Mouse (Mus musculus): Measurements from ENCODE around the gene Mogat2. TPM values are rescaled to one million over a fixed set of nuclear protein-coding genes. Genes with fewer than 3 reads are reported as not detected.

Gene Mogat2
- polyA plus RNA-seq, 1 experiment from 2014 or later, result 5.3 TPM

- no peaks in the 10 kb centered on the region for H3K36me3 ChIP-seq
- H3K9ac ChIP-seq, result no peak overlapping the region
- no peaks in the 10 kb centered on the region for H3K9me3 ChIP-seq
- ATAC-seq (ENCODE audit: insufficient number of reproducible peaks, insufficient read depth, low FRiP score, low TSS enrichment), result no peak
- H3K27ac ChIP-seq, result no peak overlapping the region
- 36% methylated on average over 2 of the region's 2 CpGs for WGBS
- H3K27me3 ChIP-seq, result peaks cover 19% of the 10 kb centered on the region; the same call in 1 of the 2 replicates
- H3K4me1 ChIP-seq, result peaks cover 37% of the 10 kb centered on the region
- H3K4me3 ChIP-seq, result no peak overlapping the region
- H3K4me2 ChIP-seq (replicated peaks), result no peak overlapping the region
Measured at GRCm38 (mm10) chr7:99234916-99235315, 3.5 kb downstream of the Mogat2 start.

GRCm38 (mm10) chr7:99232571-99232970, 5.8 kb downstream of the Mogat2 start:
- peaks cover 23% of the 10 kb centered on the region for H3K4me1 ChIP-seq

DNA sequence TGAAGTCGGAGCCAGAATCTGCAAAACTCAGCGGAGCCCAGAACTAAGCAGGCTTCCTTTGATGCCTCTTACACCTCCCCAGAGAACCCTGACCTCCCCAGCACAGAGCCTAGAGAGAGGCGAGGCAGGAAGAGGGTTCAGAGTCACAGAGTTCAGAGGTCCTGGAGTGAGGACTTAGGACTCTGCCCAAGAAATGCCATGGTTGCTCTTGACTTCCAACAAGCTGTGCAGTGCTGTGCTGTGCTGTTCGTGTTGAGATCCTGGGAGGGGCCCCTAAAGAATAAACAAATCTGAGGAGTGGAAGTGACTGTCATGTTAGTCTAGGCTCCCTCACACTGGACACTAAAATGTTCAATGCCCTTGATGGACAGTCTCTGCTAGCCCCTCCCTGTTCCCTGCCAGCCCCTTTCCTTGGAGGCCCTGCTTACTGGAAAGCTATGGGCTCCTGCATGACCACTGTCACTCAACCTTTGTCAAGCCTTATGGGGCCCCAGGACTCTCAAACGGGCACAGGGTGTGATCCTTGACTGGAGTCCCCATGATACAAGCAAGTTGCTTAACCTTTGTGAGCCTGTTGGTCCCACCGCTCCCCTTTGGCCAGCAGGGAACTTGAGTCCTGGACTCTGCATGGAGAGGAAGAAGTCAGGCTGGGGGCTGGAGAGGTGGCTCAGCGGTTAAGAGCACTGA, 8.2 kb downstream of the Mogat2 start:
- Histone ChIP-seq H3K9me3 (no peaks in the 10 kb centered on the region), H3K36me3 (no peaks in the 10 kb centered on the region), H3K4me2 (replicated peaks) (no peak overlapping the region), H3K4me3 (no peak overlapping the region), H3K4me1 (peaks cover 2% of the 10 kb centered on the region; the same call in 1 of the 2 replicates), H3K9ac (no peak overlapping the region), H3K27me3 (no peaks in the 10 kb centered on the region), H3K27ac (no peak overlapping the region)
- ATAC-seq (ENCODE audit: insufficient number of reproducible peaks, insufficient read depth, low FRiP score, low TSS enrichment), result no peak
- 73% methylated on average over 7 of the region's 7 CpGs for WGBS

More at GRCm38 (mm10) chr7:99232571-99232970, 5.8 kb downstream of the Mogat2 start:
- no peaks in the 10 kb centered on the region for H3K9me3 ChIP-seq
- no peaks in the 10 kb centered on the region for H3K36me3 ChIP-seq
- ATAC-seq (ENCODE audit: insufficient number of reproducible peaks, insufficient read depth, low FRiP score, low TSS enrichment), result no peak
- WGBS, result 71% methylated on average over 6 of the region's 6 CpGs
- H3K4me2 ChIP-seq (replicated peaks), result no peak overlapping the region
- peaks cover 5% of the 10 kb centered on the region; the same call in 1 of the 2 replicates for H3K27me3 ChIP-seq
- H3K4me3 ChIP-seq, result no peak overlapping the region
- no peak overlapping the region for H3K9ac ChIP-seq
- no peak overlapping the region for H3K27ac ChIP-seq

DNA sequence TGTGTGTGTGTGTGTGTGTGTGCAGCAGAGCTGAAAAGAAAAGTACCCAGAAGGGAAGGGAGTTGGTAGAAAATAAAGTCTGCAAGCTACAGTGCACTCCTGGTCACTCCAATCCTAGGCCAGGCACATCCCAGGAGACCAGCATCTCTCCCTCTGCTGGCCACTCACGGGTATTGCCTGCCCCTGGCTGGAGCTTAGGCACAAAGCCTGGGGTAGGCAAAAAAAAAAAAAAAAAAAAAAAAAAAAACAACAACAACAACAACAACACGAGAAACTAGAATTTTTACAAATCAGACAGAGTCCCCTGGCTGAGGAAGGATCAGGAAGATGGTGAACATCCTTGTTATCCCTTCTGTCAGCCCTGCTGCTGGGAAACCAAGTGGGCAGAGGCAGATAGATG, 9.0 kb downstream of the Mogat2 start:
- H3K4me1 ChIP-seq, result no peaks in the 10 kb centered on the region; the same call in 1 of the 2 replicates
- 10% methylated on average over 2 of the region's 2 CpGs for WGBS
- no peak overlapping the region for H3K9ac ChIP-seq
- no peaks in the 10 kb centered on the region for H3K9me3 ChIP-seq
- H3K4me3 ChIP-seq, result no peak overlapping the region
- no peaks in the 10 kb centered on the region for H3K36me3 ChIP-seq
- ATAC-seq (ENCODE audit: insufficient number of reproducible peaks, insufficient read depth, low FRiP score, low TSS enrichment), result no peak
- no peak overlapping the region for H3K27ac ChIP-seq
- H3K27me3 ChIP-seq, result no peaks in the 10 kb centered on the region
- H3K4me2 ChIP-seq (replicated peaks), result no peak overlapping the region

GRCm38 (mm10) chr7:99228825-99229224, 9.6 kb downstream of the Mogat2 start:
- no peak overlapping the region for H3K27ac ChIP-seq
- no peaks in the 10 kb centered on the region for H3K4me1 ChIP-seq
- no peak overlapping the region for H3K9ac ChIP-seq
- H3K36me3 ChIP-seq, result no peaks in the 10 kb centered on the region
- no peaks in the 10 kb centered on the region for H3K27me3 ChIP-seq
- WGBS, result 80% methylated on average over 8 of the region's 8 CpGs
- H3K4me2 ChIP-seq (replicated peaks), result no peak overlapping the region
- no peak for ATAC-seq (ENCODE audit: insufficient number of reproducible peaks, insufficient read depth, low FRiP score, low TSS enrichment)
- no peaks in the 10 kb centered on the region for H3K9me3 ChIP-seq
- no peak overlapping the region for H3K4me3 ChIP-seq

DNA sequence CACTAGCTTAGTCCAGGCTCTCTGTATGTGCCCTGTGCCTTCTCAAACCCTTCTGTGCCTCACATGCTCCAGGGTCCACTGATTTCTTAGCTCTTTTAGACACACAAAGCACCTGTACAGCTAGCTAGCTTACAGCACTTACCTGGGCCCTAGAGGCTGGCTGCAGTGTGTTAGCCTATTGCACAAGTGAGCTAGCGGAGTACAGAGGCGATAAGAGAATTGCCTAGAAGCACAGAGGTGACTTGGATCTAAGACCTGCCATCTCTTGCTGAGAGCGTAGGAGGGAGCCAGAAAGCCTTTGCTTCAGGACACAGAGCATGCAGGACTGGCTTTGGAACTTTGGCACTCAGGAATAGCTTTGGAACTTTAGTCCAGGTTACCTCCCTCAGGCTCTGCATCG, 11.2 kb downstream of the Mogat2 start:
- 92% methylated on average over 4 of the region's 4 CpGs for WGBS
- no peaks in the 10 kb centered on the region for H3K36me3 ChIP-seq
- no peaks in the 10 kb centered on the region for H3K4me1 ChIP-seq
- no peak overlapping the region for H3K4me2 ChIP-seq (replicated peaks)
- no peak for ATAC-seq (ENCODE audit: insufficient number of reproducible peaks, insufficient read depth, low FRiP score, low TSS enrichment)
- H3K4me3 ChIP-seq, result no peak overlapping the region
- no peaks in the 10 kb centered on the region for H3K9me3 ChIP-seq
- H3K9ac ChIP-seq, result no peak overlapping the region
- H3K27me3 ChIP-seq, result no peaks in the 10 kb centered on the region
- no peak overlapping the region for H3K27ac ChIP-seq

GRCm38 (mm10) chr7:99226662-99227061, 11.8 kb downstream of the Mogat2 start:
- H3K4me2 ChIP-seq (replicated peaks), result no peak overlapping the region
- H3K27me3 ChIP-seq, result no peaks in the 10 kb centered on the region
- H3K27ac ChIP-seq, result no peak overlapping the region
- H3K4me1 ChIP-seq, result no peaks in the 10 kb centered on the region
- H3K9me3 ChIP-seq, result no peaks in the 10 kb centered on the region
- WGBS, result 90% methylated on average over 10 of the region's 10 CpGs
- ATAC-seq (ENCODE audit: insufficient number of reproducible peaks, insufficient read depth, low FRiP score, low TSS enrichment), result no peak
- H3K9ac ChIP-seq, result no peak overlapping the region
- no peak overlapping the region for H3K4me3 ChIP-seq
- H3K36me3 ChIP-seq, result no peaks in the 10 kb centered on the region

DNA sequence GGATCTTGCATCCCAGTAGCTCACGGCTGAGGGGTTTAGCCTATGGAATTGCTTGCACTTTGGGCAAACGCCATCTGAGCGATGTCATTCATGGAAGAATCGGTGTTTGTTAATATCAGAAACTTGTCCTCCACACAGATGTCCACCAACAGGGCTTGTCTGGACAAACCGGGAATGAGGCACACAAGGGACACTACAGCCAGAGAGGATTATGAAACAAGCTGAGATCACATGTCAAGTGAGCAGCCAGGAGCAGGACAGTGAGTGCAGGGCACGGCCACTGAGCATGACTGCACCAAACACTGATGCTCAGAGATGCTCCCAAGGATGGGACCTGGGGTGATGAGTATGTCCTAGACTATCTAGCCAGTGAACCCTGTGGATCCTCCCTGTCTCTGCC, 13.0 kb downstream of the Mogat2 start:
- no peaks in the 10 kb centered on the region for H3K4me1 ChIP-seq
- H3K27me3 ChIP-seq, result no peaks in the 10 kb centered on the region
- H3K36me3 ChIP-seq, result no peaks in the 10 kb centered on the region
- no peak overlapping the region for H3K9ac ChIP-seq
- no peak overlapping the region for H3K4me2 ChIP-seq (replicated peaks)
- no peak overlapping the region for H3K4me3 ChIP-seq
- H3K9me3 ChIP-seq, result no peaks in the 10 kb centered on the region
- 78% methylated on average over 6 of the region's 6 CpGs for WGBS
- ATAC-seq (ENCODE audit: insufficient number of reproducible peaks, insufficient read depth, low FRiP score, low TSS enrichment), result no peak
- H3K27ac ChIP-seq, result no peak overlapping the region

DNA sequence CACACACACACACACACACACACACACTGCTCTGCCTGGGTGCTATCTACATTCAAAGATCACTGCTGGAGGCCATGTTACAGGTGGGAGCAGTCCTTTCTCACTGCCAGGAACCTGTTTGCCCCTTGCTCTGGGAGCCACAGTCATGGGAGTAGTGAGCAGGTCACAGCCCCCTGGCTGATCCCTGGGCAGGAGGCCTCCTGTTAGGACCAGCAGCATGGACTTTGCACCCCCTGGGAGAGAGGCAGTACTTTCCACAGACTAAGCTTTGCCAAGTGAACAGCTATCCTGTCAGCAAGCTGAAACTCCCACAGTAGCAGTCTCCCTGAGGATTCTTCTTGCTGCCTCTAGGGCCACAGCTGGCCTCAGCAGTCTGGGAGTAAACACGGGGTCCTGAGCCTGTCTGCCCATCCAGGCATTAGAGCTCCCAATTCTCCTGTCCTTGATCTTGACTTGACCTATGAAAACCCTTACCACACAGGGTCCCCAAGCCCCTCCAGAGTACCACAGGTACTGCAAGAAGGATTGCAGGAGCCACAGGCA, 13.7 kb downstream of the Mogat2 start:
- WGBS, result 63% methylated on average over 1 of the region's 1 CpGs
- Histone ChIP-seq H3K4me3 (no peak overlapping the region), H3K36me3 (no peaks in the 10 kb centered on the region), H3K9ac (no peak overlapping the region), H3K9me3 (no peaks in the 10 kb centered on the region), H3K27me3 (no peaks in the 10 kb centered on the region), H3K4me2 (replicated peaks) (no peak overlapping the region), H3K27ac (no peak overlapping the region), H3K4me1 (no peaks in the 10 kb centered on the region)
- no peak for ATAC-seq (ENCODE audit: insufficient number of reproducible peaks, insufficient read depth, low FRiP score, low TSS enrichment)

- no peaks in the 10 kb centered on the region for H3K27me3 ChIP-seq
- ATAC-seq (ENCODE audit: insufficient number of reproducible peaks, insufficient read depth, low FRiP score, low TSS enrichment), result no peak
- H3K36me3 ChIP-seq, result no peaks in the 10 kb centered on the region
- 67% methylated on average over 7 of the region's 7 CpGs for WGBS
- H3K27ac ChIP-seq, result no peak overlapping the region
- no peak overlapping the region for H3K4me2 ChIP-seq (replicated peaks)
- H3K4me1 ChIP-seq, result no peaks in the 10 kb centered on the region
- no peak overlapping the region for H3K4me3 ChIP-seq
- no peak overlapping the region for H3K9ac ChIP-seq
- no peaks in the 10 kb centered on the region for H3K9me3 ChIP-seq
Measured at GRCm38 (mm10) chr7:99224225-99224624, 14.2 kb downstream of the Mogat2 start.

DNA sequence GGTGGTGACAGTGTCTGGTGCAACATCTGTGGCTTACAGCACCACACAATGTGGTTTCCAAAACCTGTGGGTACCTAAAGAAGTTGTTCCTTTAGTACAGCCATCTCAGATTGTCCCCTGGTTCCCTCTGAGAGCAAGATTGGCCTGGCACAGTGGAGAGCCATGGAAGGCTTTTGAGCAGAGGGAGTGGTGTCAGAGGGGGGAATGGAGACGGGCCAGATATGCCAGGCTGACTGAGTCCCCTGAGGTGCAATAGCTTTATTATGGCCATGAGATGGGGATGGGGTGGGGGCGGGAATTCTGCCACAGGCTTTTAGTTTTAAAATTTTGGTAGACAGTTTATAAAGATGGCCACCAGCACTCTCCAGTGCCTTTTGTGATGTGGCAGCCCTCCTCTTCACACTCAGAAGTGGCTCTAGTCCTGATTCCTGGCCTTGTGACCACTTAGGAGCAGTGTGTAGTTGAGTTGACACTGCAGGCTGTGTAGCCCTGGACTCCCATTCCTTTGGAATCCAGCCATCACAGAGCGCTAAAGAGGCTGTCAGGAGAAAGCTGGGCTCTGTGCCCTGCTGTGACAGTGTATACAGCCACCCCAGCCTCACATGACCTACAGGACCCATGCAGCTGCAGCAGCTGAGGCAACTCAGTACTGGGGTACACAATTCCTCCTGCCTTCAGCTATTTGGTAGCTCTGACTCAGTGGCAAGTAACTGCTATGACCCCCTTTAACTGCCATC, 20.9 kb downstream of the Mogat2 start:
- no peaks in the 10 kb centered on the region for H3K27me3 ChIP-seq
- no peak overlapping the region for H3K27ac ChIP-seq
- no peaks in the 10 kb centered on the region for H3K36me3 ChIP-seq
- H3K9me3 ChIP-seq, result no peaks in the 10 kb centered on the region
- 0 out of 2 replicates have a peak, but pooled peaks cover 10% of the 10 kb centered on the region for H3K4me1 ChIP-seq
- no peak overlapping the region for H3K4me2 ChIP-seq (replicated peaks)
- no peak for ATAC-seq (ENCODE audit: insufficient number of reproducible peaks, insufficient read depth, low FRiP score, low TSS enrichment)
- 71% methylated on average over 3 of the region's 3 CpGs for WGBS
- H3K9ac ChIP-seq, result no peak overlapping the region
- H3K4me3 ChIP-seq, result no peak overlapping the region

- Histone ChIP-seq H3K4me1 (0 out of 2 replicates have a peak, but pooled peaks cover 10% of the 10 kb centered on the region), H3K9me3 (no peaks in the 10 kb centered on the region), H3K9ac (no peak overlapping the region), H3K4me2 (replicated peaks) (no peak overlapping the region), H3K4me3 (no peak overlapping the region), H3K27me3 (no peaks in the 10 kb centered on the region), H3K27ac (no peak overlapping the region), H3K36me3 (no peaks in the 10 kb centered on the region)
- WGBS, result 55% methylated on average over 8 of the region's 8 CpGs
- ATAC-seq (ENCODE audit: insufficient number of reproducible peaks, insufficient read depth, low FRiP score, low TSS enrichment), result no peak
Measured at GRCm38 (mm10) chr7:99215347-99215855, 23.0 kb downstream of the Mogat2 start.

All from embryonic facial prominence, embryonic 12.5 days (tissue).